Mouse (Mus musculus) brain, embryonic 14.5 days (tissue): ENCODE results near the gene Megf11.

Experiments used
- CTCF ChIP-seq: fragments of 200-500 bp; IDR thresholded peaks from 2 replicates; pipeline ENCODE4 v1.5.1; 2012; ENCODE audit warnings: inconsistent platforms, mild to moderate bottlenecking, moderate library complexity, borderline replicate concordance; ENCODE audit not compliant: insufficient read depth, insufficient read length; ENCODE audit errors: extremely low read depth
- POLR2A ChIP-seq: fragments of 200-500 bp; IDR thresholded peaks from 2 replicates; pipeline ENCODE4 v1.6.1; 2012; ENCODE audit warnings: mild to moderate bottlenecking, inconsistent platforms, borderline replicate concordance; ENCODE audit not compliant: poor library complexity, insufficient read depth, insufficient read length, severe bottlenecking; ENCODE audit errors: extremely low read depth

- no peak for TF ChIP-seq CTCF
- TF ChIP-seq POLR2A, result no peak
These were observed 367.1 kb downstream of the Megf11 start for GRCm38 (mm10) chr9:64752575-64752974.
